Comparison of ENCODE assay signal across 1 mouse cellular context in the genomic region with DNA sequence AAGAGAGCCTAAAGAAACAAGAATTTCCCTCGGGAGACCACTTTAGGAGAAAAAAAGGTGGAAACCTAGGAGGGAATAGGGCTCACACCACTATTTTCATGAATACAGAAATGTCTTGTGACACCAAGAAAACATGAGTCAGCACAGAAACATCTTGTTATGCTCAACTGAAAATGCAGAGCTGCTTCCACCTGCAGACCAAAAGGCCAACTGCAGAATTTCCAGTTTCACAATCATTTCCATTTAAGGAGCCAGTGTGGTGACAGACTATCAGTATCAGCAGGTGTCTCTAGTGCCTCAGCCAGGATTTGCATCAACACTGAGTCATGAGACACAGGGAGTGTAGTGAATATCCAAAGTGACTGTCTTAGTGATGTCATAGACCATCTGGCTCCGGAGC.
A peak's percentile ranks its signal among the peaks of the same experiment; 100 is the strongest.
TF ChIP-seq lines count a peak whose summit lies in the region.

No protein-coding gene starts in this region.

TF ChIP-seq in CH12.LX, 34 proteins besides CTCF, POLR2A, EP300 and RAD21 (continued from another document):
- TF ChIP-seq MYC (IDR thresholded peaks at IDR 0.05; ENCODE audit: low read depth, low read length) (peak; percentile 90), TCF12 (IDR thresholded peaks at IDR 0.05; ENCODE audit: low read depth, low read length) (peak; percentile 98), USF2 (conservative IDR thresholded peaks at IDR 0.05; ENCODE audit: low read depth, low read length) (no peak), JUN (IDR thresholded peaks at IDR 0.05; ENCODE audit: insufficient read depth, low read depth, low read length) (peak; percentile 94), RCOR1 (conservative IDR thresholded peaks at IDR 0.05; ENCODE audit: low read depth, low read length) (peak; percentile 84), MAZ (IDR thresholded peaks at IDR 0.05; ENCODE audit: low read depth, low read length) (no peak), UBTF (IDR thresholded peaks at IDR 0.05; ENCODE audit: low read depth, low read length) (no peak), MAX (IDR thresholded peaks at IDR 0.05; ENCODE audit: low read length) (0 out of 2 replicates have a peak, but pooled peaks have one; percentile 61), USF1 (IDR thresholded peaks at IDR 0.05; ENCODE audit: low read depth, low read length) (no peak), ZNF384 (IDR thresholded peaks at IDR 0.05; ENCODE audit: low read depth, low read length) (peak; percentile 83), POLR2AphosphoS2 (IDR thresholded peaks at IDR 0.05; ENCODE audit: low read depth, low read length) (no peak), E2F4 (IDR thresholded peaks at IDR 0.05; ENCODE audit: insufficient replicate concordance, low read depth, low read length) (0 out of 2 replicates have a peak, but pooled peaks have one; percentile 77), JUND (conservative IDR thresholded peaks at IDR 0.05; ENCODE audit: low read depth, low read length) (peak; percentile 92), KAT2A (IDR thresholded peaks at IDR 0.05; ENCODE audit: insufficient replicate concordance, low read length) (no peak), CHD1 (IDR thresholded peaks at IDR 0.05; ENCODE audit: low read depth, low read length) (no peak), BHLHE40 (IDR thresholded peaks at IDR 0.05; ENCODE audit: low read depth, low read length) (peak; percentile 90), PAX5 (IDR thresholded peaks at IDR 0.05; ENCODE audit: low read length) (no peak), SIN3A (IDR thresholded peaks at IDR 0.05; ENCODE audit: low read length) (peak; percentile 89), ZKSCAN1 (IDR thresholded peaks at IDR 0.05; ENCODE audit: borderline replicate concordance, low read depth, low read length) (no peak), IRF4 (IDR thresholded peaks at IDR 0.05; ENCODE audit: low read depth, low read length) (peak; percentile 90), HCFC1 (IDR thresholded peaks at IDR 0.05; ENCODE audit: low read depth, low read length) (peak; percentile 41), NELFE (IDR thresholded peaks at IDR 0.05; ENCODE audit: low read depth, low read length) (no peak), GABPA (IDR thresholded peaks at IDR 0.05; ENCODE audit: insufficient replicate concordance, low read depth, low read length) (no peak), MAFK (IDR thresholded peaks at IDR 0.05; ENCODE audit: insufficient replicate concordance, low read length) (peak; percentile 100), MXI1 (IDR thresholded peaks at IDR 0.05; ENCODE audit: low read depth, low read length) (no peak), NRF1 (IDR thresholded peaks at IDR 0.05; ENCODE audit: low read depth, low read length) (no peak), MEF2A (IDR thresholded peaks at IDR 0.05; ENCODE audit: borderline replicate concordance, low read depth, low read length) (peak; percentile 90)
